Mouse (Mus musculus) gastrocnemius, postnatal 10 days (tissue): ENCODE measurements around the gene Nup85. TPM values are rescaled to one million over a fixed set of nuclear protein-coding genes. Genes with fewer than 3 reads are reported as not detected.
A peak's percentile ranks its signal among the peaks of the same experiment; 100 is the strongest.

Source experiments
- DNase-seq: peaks from one replicate; pipeline ENCODE4 v3.0.0; 2021; ENCODE audit warnings: mixed read lengths
- total RNA-seq, 2 experiments: library from RNA; stranded (reverse); gene quantifications; 2 replicates each; pipeline ENCODE4 v1.2.3; 2021

The Nup85 gene
- total RNA-seq, 2 experiments from 2014 or later = 23.5 to 33.2 TPM

DNA sequence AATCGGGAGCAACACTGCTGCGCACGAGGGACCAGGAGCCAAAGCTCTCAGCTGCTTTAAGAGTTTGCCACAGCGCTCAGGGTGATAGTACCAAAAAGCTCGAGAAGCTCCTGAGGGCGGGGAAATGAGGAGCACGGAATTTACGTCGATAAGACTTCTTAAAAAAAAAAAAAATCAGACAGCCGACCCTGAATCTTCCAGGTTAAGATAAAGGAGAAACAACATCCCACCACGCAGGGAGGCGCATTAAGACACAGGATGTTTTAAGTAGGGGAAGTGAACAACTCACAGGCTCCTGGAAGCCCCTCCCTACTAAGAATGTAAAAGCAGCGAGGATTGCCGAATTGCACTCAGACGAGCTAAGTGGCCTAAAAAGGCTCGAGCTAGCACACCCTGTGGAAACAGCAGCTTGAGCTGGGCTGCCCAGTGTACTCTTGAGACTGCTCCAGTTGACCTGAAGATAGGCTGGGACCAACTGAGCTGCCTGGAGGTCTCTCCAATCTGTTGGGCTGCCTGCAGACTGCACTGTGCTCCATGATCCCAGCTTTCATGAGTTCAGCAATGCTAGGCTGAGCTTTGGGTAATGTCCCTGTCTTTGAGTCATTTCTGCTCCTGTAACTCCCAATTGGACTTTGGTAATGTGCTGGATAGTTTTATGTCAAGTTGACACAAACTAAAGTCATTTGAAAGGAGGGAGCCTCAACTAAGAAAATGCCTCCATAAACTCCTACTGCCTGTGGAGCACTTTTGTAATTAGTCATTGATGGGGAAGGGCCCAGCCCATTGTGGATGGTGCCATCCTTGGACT is 49.1 kb downstream of the Nup85 start:
- DNase-seq = no peak

DNA sequence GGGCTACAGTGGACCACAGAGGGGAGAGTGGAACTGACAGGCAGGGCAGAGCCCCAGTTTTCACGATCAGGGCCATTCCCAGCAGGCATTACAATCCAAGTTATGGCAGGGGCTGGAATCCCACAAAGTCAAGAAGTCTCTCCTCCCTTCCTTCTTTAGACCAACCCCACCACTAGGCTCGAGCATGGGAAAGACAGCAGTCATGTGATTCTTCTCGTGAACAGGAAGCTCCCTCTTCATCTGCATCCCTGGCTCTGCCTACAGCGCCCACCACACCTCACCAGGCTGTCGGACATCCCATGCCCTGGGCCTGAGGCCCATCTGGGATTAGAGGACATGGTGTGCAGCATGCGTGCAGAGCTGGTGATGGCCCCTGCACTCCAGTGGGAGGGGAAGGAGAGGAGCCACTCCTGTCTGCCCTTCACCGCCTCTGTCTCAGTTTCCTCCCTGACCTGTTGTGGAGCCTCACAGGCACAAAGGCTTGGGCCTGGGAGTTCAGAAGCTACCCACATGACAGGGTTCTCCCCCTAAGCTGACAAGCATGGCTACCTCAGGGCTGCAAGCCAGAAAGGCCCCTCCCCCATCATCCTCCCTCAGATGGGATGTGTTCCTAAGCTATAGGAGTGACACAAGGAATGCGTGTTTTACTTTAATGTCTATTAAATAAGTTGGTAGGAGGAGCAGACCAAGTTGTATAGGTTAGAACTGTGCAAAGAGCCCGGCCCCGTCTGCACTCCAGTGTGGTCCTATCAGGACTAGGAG is 50.3 kb downstream of the Nup85 start:
- no peak for DNase-seq

DNA sequence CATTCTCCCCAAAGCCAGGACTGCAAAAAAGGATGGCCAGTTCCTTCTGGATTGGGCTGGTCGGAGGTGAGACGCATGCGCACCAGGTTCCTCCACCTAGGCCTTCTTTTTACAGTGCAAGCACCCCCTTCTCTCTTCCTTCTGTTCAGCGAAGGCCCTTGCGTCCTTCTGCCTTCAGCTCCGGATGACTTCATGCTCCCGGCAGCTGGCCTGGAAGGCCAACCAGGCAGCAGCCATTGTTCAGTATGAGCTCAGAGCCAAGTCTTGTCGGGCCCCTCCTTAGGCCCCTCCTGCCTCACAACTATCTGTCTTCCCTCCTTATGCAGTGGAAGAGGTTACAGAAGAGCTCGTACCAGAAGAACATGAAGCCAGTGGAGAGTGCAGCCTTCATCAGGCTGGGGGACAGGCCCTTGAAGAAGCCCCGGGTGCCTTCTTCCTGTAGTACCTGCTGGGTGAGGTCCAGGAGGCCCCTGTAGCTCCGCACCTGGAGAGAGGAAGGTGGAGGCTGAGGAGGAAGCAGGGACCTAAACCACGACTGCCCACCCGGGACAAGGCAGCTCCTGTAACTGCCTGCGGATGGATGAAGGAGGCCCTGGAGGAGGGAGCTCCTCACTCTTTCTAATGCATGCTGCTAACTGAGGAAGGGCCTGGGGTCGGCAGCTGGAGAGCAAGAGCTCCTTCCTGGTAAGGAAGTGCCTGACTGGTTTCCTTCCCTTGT is 51.0 kb downstream of the Nup85 start:
- DNase-seq = no peak

DNA sequence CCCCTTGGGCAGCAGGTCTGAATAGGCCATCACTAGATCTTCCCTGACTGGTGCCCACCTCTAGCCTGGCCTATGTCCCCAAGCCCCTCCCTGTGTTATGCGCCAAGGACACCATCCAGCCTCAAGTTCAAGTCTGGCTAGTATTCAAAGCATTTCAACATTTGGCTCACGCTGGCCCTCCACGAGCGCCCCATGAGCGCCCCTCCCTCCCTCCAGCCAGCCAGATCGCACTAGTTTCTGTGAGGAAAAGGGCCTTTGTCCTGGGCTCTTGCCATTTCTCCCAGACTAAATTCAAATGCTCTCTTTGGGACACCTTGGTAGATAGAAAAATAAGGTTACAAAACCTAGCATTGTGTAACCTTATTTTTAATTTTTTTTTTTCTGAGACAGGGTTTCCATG is 51.6 kb downstream of the Nup85 start:
- DNase-seq = no peak

DNA sequence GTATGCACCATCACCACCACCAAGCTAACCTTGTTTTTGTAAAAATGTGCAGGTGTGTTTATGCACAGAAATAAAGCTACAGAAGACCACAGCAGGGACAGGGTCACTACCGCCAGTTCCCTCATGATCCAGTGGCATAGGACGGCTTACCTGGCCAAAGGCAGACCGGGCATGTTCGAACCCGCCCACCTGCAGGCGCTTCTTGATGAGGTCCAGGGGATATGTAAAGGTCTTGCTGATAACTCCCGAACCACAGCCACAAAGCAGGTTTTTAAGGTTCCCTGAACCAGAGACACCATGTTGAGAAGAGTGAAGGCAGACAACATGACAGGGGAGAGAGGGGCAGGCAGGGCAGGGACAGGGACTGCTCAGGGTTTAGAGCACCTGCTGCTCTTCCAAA is 52.1 kb downstream of the Nup85 start:
- no peak for DNase-seq

DNA sequence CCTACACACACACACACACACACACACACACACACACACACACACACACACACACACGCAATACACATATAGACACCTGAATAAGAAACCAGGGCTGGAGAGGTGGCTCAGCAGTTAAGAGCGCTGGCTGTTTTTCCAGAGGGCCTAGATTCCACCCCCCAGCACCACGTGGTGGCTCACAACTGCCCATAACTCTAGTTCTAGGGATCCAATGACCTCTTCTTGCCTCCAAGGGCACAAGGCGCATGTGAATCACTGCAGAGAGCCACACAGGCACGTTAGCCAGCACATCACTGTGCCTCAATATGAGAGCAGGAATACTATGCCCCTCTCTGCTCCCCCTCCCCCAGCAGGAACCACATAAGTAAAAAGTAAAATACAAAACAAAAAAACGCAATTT is 52.7 kb downstream of the Nup85 start:
- DNase-seq = no peak

DNA sequence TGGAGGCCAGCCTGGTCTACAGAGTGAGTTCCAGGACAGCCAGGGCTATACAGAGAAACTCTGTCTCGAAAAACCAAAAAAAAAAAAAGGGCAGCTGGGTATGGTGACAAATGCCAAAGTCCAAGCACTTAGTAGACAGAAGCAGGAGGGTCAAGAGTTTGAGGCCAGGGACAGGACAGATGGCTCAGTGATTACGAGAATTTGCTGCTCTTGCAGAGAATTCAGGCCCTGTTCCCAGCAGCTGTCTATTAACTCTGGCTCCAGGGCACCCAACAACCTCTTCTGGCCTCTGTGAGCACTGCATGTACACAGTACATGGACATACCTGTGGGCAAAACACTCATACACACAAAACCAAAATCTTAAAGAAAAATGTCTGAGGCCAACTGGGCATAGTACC is 53.8 kb downstream of the Nup85 start:
- DNase-seq = no peak

DNA sequence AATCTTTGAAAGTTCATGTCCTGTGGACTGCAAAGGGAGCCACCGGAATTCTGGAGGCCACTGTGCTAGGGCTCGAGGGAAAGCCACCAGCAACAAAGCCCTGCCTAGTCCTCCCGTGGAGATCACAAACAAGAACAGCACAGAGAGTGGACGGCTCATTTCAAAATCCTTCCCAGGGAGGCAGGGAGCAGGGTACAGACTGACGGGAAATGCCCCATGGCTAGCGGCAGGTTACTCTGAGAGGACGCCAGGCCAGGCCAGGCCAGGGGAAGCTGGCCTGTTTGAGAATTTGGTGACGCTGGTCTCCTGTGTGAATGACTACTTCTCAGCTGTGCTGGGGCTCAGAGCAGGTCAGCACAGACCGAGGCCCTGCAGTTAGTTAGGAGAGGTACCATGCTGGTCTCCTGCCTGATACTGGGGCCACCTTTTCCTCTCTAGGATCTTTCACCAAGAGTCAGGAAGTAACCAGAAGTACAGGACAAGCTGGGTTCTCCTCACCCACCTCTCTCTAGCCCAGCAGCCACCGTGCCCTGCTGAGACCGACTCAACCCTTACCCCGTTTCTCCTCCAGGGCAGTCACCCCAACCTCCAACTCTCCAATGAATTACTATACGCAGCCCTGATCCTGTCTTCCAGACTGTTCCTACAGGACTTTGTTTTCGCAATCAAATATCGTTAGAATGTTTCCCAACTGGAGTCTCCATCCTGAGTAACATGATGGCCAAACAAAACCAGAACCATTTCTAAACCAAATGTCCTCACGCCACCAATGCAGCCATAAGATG is 54.7 kb downstream of the Nup85 start:
- DNase-seq = no peak

DNA sequence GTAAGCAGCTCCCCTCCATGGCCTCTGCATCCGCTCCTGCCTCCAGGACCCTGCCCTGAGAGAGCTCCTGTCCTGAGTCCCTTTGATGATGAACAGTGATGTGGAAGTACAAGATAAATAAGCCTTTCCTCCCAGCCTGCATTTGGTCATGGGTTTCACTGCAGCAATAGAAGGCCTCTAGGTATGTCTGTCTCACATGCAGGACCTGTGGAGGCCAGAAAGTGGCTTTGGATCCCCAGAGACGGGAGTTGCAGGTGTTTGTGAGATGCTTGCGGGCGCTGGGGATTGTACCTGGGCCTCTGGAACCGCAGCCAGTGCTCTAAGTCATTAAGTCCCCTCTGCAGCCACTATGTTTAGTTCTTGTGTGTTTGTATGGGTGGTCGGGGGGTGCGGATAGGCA is 55.7 kb downstream of the Nup85 start:
- no peak for DNase-seq

DNA sequence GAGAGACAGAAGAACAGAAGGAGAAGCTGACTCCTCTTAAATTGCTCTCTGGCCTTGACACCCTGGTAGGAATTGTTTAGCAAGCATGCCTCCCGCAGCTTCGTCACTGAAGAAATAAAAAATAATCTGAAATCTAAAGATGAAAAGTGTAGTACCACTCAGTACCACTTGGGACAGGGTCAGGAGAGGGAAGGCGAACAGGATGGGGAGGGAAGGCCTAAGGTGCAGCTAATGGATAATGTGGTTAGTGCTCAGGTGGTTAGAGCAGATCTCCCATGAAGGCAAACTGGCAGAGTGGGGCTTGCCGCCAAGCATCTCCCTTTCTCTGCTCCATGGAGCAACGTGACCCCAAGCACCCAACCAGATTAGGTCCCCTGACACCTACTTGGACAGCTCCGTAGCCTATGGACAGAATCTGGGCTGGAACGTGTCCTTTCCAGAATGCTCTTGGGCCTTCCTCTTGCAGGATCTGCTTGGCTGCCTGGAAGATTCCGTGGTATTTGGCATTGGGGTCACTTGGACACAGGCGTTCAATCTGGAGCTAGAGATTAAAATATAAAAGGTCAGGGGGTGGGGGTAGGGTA is 59.3 kb downstream of the Nup85 start:
- no peak for DNase-seq

DNA sequence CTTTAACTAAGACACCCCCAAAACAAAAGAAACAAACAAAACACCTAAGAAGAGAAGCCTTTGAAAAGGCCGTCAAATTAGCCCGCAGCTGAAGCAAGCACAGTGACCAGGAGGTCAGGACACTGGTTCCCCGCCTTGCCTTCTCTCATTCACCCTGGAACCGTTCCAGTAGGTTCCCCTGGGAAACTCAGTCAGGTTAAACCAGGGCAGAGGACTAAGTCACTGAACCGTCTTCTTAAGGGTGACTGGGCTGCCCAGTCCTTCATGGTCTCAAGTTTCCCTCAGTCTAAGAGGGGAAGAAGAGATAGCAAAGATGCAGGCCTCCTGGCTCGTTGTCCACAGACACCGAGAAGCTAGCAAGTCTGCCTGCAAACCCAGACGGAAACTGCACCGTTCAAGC is 61.6 kb downstream of the Nup85 start:
- DNase-seq = no peak

DNA sequence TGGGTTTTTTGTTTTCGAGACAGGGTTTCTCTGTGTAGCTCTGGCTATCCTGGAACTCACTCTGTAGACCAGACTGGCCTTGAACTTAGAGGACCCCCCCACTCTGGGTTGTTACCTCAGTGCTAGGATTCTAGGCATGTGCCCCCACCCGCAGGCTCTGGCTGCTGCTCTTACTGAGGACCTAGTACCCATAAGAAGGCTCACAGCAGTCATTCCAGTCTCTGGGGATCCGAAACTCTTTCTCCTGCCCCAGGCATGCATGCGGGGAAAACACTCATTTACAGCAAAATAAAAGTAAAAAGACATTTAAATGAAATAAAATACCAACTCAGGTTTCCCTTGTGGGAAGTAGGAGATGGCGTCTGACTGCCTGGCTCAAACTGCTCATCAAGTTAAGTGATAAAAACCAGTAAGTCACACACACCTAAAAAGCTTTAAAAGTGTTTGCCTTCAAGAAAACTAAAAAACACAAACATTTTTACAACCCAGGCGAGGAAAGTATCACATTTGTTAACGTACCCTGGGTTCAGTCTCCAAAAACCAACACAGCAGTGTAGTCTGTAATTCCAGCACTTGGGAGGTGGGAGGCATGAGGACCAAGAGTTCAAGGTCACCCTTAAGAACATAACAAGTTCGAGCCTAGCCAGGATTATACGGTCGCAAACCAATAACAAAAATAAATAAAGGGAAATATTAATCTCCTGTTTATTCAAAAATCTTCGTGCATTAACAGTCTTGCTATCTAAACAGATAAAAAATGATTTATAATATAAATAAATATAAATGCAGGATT is 62.8 kb downstream of the Nup85 start:
- no peak for DNase-seq

DNA sequence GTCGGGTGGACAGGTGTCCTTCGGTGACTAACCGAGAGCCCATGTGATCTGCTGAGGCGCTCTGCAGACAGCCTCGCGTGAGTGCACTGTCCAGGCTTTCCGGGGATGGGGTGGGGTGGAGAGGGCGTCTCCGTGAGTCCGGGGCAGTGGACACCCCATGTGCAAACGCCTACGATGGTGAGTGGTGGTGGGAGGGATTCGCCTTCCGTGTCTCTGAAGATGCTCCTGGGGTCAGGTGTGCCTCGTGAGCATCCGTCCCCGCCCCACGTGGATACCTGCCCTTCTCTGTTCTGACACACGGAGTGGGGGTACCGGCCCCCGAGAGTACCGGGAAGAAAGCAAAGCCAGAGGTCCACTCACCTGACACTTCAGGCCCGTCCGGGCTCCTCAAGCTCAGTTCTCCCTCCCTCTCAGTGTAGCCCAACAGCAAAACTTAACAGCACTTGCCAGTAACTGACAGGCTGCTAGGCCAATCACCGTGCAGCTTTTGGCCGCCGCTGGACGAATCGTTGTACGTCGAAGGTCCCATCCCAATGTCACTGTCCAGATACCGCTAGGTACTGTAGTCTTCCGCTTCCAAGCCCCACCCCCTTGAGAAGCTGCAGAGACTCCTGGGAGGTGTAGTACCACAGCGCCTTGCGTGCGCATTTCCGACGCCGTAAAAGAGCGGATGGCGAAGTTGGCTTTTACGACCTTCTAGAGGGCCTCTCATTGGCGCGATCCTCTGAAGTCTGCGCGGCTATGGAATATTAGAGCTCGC is 63.7 kb downstream of the Nup85 start, which contains the start of gene Slc25a19:
TSS of gene Slc25a19 (minus strand) at position 591 of the 760 bp plus-strand sequence.
- peak; percentile 96 for DNase-seq

DNA sequence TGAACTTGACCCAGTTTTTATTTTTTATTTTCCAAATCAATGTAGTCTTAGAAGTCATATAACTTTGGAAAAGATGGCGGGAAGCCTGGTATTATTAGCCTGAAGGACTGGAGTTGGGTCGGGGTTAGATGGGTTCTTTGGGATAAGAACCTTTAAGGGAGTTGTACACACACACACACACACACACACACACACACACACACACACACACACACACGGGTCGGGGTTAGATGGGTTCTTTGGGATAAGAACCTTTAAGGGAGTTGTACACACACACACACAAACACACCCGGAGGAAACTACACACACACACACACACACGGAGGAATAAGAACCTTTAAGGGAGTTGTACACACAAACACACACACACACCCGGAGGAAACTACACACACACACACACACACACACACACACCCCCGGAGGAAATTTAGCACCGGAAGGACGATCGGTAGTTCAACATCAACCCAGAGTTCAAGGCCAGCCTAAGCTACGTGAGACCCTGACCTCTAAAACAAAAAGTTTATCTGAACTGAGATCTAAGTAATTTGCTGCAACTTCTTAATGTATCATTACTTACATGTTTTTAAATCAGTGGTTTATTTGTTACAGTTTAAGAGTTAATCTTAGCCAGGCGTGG is 64.3 kb downstream of the Nup85 start:
- DNase-seq = no peak

DNA sequence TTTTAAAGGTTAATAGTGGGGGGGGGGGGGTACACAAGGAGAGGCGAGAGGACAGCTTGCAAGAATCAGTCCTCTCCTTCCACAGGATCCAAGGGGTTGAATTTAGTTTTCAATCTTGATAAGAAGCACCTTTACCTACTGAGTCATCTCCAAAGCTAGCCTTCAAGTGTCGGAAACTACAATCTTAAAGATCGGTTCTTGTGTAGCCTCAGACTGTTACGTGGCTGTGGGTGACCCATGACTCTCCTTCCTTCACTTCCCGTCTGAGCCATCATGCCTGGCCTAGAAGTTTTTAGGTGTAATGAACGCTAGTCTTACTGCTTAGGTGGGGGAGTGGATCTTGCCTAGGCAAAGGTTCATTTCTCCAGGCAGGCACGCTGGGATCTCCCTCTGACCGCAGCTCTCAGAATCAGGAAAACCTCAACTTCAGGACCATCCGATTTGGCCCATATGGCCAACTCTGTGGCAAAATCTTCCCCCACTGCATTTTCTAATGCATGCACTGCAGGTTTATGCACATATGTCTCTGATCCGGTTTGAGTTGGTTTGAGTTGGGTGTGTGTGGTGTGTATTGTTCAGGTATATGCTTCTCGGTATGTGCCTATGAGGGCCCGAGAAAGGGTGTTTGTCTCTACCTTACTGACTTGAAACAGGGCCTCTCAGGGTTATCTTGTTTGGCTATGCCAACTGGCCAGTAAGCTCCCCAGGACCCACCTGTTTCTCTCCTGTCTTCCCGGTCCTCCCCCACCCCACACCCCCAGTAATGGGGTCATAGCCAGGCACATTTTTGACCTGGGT is 65.7 kb downstream of the Nup85 start:
- DNase-seq = no peak

DNA sequence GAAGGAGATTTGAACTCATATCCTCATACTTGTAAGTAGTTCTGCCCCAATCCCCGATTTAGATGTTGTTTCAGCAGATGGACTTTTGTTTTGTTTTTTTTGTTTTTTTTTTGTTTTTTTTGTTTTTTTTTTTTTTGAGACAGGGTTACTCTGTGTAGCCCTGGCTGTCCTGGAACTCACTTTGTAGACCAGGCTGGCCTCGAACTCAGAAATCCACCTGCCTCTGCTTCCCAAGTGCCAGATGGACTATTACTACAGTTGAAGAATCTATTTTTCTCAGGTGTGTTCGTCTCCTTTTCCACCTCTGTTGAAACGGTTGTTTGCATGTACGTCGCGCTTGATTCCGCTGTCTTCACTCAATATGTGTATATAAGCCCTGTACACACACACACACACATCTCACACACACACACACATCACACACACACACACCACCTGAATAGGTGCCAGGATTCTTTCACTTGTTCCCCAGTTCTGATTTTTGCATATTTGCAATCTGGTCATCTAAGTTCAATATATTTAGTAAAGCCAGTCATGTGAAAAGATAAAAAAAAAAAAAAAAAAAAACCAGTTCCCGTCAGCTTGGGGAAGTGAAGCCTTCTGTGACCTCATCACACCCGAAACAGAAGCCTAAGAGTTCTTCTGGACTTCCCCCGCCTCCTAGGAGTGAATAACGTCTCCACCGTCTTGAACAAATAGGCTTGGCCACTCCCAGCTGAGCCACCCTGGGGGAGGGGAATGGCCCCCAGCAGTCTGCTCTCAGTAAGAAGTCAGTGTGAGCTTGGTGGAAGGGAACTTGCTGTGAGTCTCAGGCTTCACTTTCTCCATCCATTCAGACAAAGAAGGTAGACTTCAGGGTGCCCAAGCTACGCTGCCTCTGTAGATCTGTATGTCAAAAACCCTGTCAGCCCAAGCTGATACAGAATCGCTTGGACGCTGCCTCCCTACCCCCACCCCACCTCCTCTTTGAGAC is 66.6 kb downstream of the Nup85 start:
- DNase-seq = no peak

DNA sequence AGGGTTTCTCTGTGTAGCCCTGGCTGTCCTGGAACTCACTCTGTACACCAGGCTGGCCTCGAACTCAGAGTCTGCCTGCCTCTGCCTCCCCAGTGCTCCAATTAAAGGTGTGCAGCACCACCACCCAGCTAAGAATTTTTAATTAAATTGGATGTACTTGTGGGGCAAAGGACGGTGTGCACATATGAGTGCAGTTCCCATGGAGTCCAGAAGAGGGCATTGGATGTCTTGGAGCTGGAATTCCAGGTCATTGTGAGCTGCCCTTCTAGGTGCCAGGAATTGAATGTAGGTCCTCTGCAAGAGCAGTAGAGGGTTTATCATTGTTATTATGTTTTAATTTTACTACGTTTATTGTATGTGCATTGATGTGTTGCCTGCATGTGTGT is 67.3 kb downstream of the Nup85 start:
- no peak for DNase-seq

DNA sequence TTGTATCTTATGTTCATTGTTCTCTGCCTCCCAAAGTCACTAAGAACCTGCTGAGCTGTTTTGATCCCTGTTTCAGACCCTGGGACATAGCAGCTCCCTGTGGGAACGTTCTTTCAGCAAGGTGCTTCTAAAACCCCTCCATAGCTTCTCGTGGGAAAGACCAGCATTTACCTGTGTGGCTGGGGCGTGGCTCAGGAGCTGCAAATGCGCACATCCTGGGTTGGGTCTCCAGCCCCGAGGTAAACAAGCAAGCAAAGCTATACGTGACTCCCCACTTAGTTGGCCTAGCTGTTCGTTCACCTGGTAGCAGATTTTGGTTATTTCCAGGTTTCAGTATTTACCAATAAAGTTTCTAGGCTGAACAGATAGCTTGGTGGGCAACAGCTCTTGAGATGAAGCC is 68.0 kb downstream of the Nup85 start:
- no peak for DNase-seq
